9 mouse cellular contexts compared by ENCODE assay signal in the genomic region with DNA sequence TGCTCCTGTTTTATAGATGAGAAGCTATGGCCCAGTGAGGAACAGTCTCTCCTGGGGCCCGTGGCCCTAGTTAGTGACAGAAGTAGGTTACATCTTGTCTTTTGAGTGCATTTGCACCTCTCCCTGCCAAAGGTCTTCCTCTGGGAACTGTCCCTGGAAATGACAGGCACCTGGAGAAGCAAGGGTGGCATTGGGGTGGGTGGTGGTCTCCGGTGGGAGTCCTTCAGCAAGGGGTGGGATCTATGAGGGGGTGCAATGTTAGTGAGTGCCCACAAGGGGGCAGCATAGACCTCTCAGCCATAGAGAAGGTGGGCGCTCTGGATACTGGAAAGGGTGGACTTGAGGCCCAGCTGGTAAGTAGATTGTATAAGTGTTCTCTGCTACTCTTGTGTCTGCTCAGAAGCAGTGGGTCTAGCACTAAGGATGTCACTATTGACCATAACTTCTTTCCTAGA. TPM values are rescaled to one million over a fixed set of nuclear protein-coding genes. Genes with fewer than 3 reads are reported as not detected.
DNase-seq lines count a peak whose midpoint lies in the region; ATAC-seq lines count a peak whose summit lies in the region.
"Had no signal": no experiment of that assay in that cellular context is flagged by ENCODE, and none has a peak within 500 bp of the region (broad histone marks: within the 10 kb centered on the region; RNA-seq: fewer than 3 reads in every experiment).

No protein-coding gene starts in this region.

- H3K9ac ChIP-seq in forebrain, embryonic 14.5 days (ENCODE audit: low read length), result no peak overlapping the region
- no peak overlapping the region for H3K9ac ChIP-seq in lung, embryonic 16.5 days (ENCODE audit: low read length)

- H3K27ac ChIP-seq in forebrain, embryonic 14.5 days (ENCODE audit: low read depth, low read length), result peak overlapping the region; percentile 82
- no peak overlapping the region for H3K27ac ChIP-seq in lung, embryonic 16.5 days (ENCODE audit: low read length)

- ATAC-seq in forebrain, embryonic 14.5 days, result peak; percentile 57; the same call in 1 of the 2 replicates
- 0 out of 2 replicates have a peak, but pooled peaks have one; percentile 9 for ATAC-seq in lung, embryonic 16.5 days (ENCODE audit: low read depth)

- 61% methylated on average over 3 of the region's 3 CpGs for WGBS in forebrain, embryonic 14.5 days
- 48% methylated on average over 3 of the region's 3 CpGs for WGBS in lung, embryonic 16.5 days

- peaks cover 5% of the 10 kb centered on the region; the same call in 1 of the 2 replicates for H3K9me3 ChIP-seq in forebrain, embryonic 14.5 days (replicated peaks; ENCODE audit: control insufficient read depth, low read length)
- peaks cover 4% of the 10 kb centered on the region; the same call in 1 of the 2 replicates for H3K9me3 ChIP-seq in lung, embryonic 16.5 days (ENCODE audit: control insufficient read depth, low read length)

- H3K27me3 ChIP-seq in forebrain, embryonic 14.5 days (replicated peaks; ENCODE audit: control insufficient read depth, insufficient read depth, low read length), result no peaks in the 10 kb centered on the region
- no peaks in the 10 kb centered on the region for H3K27me3 ChIP-seq in lung, embryonic 16.5 days (ENCODE audit: control insufficient read depth, insufficient read depth, low read depth, low read length)

- DNase-seq in heart, postnatal 4 days, result peak; percentile 35
- no peak for DNase-seq in heart, adult 8-10 months (ENCODE audit: low spot score)
- DNase-seq in B cell, adult 2 months, result peak; percentile 55 to 56
- peak; percentile 58 for DNase-seq in ZHBTc4 (ENCODE audit: low read depth, low spot score)
- peak; percentile 77 for DNase-seq in forebrain, embryonic 14.5 days (ENCODE audit: low spot score)
- DNase-seq in retina, postnatal 7 days (ENCODE audit: low read depth, low spot score), result peak; percentile 51
- DNase-seq in left cerebral cortex, adult 11 months (ENCODE audit: low spot score), result no peak

- no peak overlapping the region for H3K4me2 ChIP-seq in forebrain, embryonic 14.5 days (ENCODE audit: low read length)
- H3K4me2 ChIP-seq in lung, embryonic 16.5 days (ENCODE audit: low read depth, low read length), result no peak overlapping the region

- H3K4me3 ChIP-seq in forebrain, embryonic 14.5 days (ENCODE audit: low read depth, low read length), result no peak overlapping the region
- no peak overlapping the region for H3K4me3 ChIP-seq in lung, embryonic 16.5 days (ENCODE audit: low read length)

- H3K36me3 ChIP-seq in forebrain, embryonic 14.5 days (ENCODE audit: control insufficient read depth, insufficient read depth, low read length), result peaks cover 37% of the 10 kb centered on the region
- H3K36me3 ChIP-seq in lung, embryonic 16.5 days (ENCODE audit: control insufficient read depth, insufficient read depth, low read length), result no peaks in the 10 kb centered on the region

- peaks cover 14% of the 10 kb centered on the region for H3K4me1 ChIP-seq in forebrain, embryonic 14.5 days (ENCODE audit: control insufficient read depth, insufficient read depth, low read length)
- no peaks in the 10 kb centered on the region; the same call in 1 of the 2 replicates for H3K4me1 ChIP-seq in lung, embryonic 16.5 days (replicated peaks; ENCODE audit: control insufficient read depth, insufficient read depth, low read length)

RNA-seq across cellular contexts. Expression of a gene that starts 29.0 kb away (rescaled TPM):
- total RNA-seq in heart, postnatal 4 days (2021), result not detected
- total RNA-seq in heart, adult 8-10 months (2022), result under 1 TPM in 1 of 4 experiments, not detected in 3; 0.09 TPM
- 0.10 TPM in 1 of 2 replicates, not detected in the other for polyA plus RNA-seq in forebrain, embryonic 14.5 days (2014; fragmentation: Nextera tagmentation; extraction: Ambion mirVana)
- polyA plus RNA-seq in lung, embryonic 16.5 days (2015; fragmentation: Nextera tagmentation; extraction: Ambion mirVana), result not detected in 2 replicates
- total RNA-seq: left cerebral cortex, postnatal 25 days had no signal

RNA-seq across cellular contexts. Expression of a gene that starts 41.1 kb away (rescaled TPM):
- not detected for total RNA-seq in heart, postnatal 4 days (2021)
- not detected for total RNA-seq in heart, adult 8-10 months (2022)
- not detected in 2 replicates for polyA plus RNA-seq in forebrain, embryonic 14.5 days (2014; fragmentation: Nextera tagmentation; extraction: Ambion mirVana)
- polyA plus RNA-seq in lung, embryonic 16.5 days (2015; fragmentation: Nextera tagmentation; extraction: Ambion mirVana), result not detected in 2 replicates
- total RNA-seq: left cerebral cortex, postnatal 25 days had no signal

RNA-seq across cellular contexts. Expression of a gene that starts 48.9 kb away (rescaled TPM):
- 10 to 100 TPM; 59.1 to 60.3 TPM for total RNA-seq in heart, postnatal 4 days (2021)
- 10 to 100 TPM; 24.3 to 27.0 (median 26.4) TPM for total RNA-seq in heart, adult 8-10 months (2022)
- 103 TPM in 2 replicates for polyA plus RNA-seq in forebrain, embryonic 14.5 days (2014; fragmentation: Nextera tagmentation; extraction: Ambion mirVana)
- 20.0 and 24.9 TPM in 2 replicates for polyA plus RNA-seq in lung, embryonic 16.5 days (2015; fragmentation: Nextera tagmentation; extraction: Ambion mirVana)

Comparison
In these comparisons a context has a peak if more than half of its experiments do, and no peak if none do; other contexts are left out.
1. DNase-seq: peak in heart, postnatal 4 days (single experiment), B cell, adult 2 months (2 of 2), ZHBTc4 (single experiment), forebrain, embryonic 14.5 days (single experiment) and retina, postnatal 7 days (single experiment); none in heart, adult 8-10 months (single experiment) and left cerebral cortex, adult 11 months (single experiment).